Mouse (Mus musculus): ENCODE measurements around the gene Atg9a.

GRCm38 (mm10) chr1:75215785-75216184 is 23.8 kb upstream of the Atg9a start:
- TF ChIP-seq CTCF (conservative IDR thresholded peaks at IDR 0.05 in 1 of 2, IDR thresholded peaks at IDR 0.05 in 1 of 2; ENCODE audit: low read depth in 2 of 2, low read length in 2 of 2) (no peak), MAX (IDR thresholded peaks at IDR 0.05; ENCODE audit: low read length) (no peak), ZNF384 (IDR thresholded peaks at IDR 0.05; ENCODE audit: low read depth, low read length) (no peak), NELFE (IDR thresholded peaks at IDR 0.05; ENCODE audit: low read depth, low read length) (no peak), POLR2A (IDR thresholded peaks at IDR 0.05; ENCODE audit: low read depth, low read length) (no peak)
